Mouse (Mus musculus): ENCODE results near the gene Myo18a.
A peak's percentile ranks its signal among the peaks of the same experiment; 100 is the strongest.
"Not testable (repeated sequence)": the region's sequence is repeated elsewhere in the genome, so short reads cannot be mapped to it uniquely, and the experiment has no call there.

Myo18a gene

GRCm38 (mm10) chr11:77762783-77763672 lies at the start of gene Myo18a:
Gene Myo18a (plus strand): TSS chr11:77763246.
- DNase-seq = peak; percentile 77 to 96

- no peak for DNase-seq
Observed at GRCm38 (mm10) chr11:77713736-77714135, 49.3 kb upstream of the Myo18a start.

- no peak for DNase-seq
Observed at GRCm38 (mm10) chr11:77719055-77719454, 44.0 kb upstream of the Myo18a start.

DNA sequence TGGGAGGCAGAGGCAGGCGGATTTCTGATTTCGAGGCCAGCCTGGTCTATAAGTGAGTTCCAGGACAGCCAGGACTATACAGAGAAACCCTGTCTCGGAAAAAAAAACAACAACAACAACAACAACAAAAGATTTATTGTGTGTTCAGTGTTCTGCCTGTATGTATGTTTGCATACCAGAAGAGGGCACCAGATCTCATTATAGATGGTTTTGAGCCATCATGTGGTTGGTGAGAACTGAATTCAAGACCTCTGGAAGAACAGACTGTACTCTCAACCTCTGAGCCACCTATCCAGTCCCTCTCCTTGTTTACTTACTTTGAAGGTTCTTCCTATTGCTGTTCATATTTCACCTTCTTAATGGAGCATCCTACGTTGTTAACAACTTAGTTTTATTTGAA lies 41.7 kb upstream of the Myo18a start:
- DNase-seq = no peak

DNA sequence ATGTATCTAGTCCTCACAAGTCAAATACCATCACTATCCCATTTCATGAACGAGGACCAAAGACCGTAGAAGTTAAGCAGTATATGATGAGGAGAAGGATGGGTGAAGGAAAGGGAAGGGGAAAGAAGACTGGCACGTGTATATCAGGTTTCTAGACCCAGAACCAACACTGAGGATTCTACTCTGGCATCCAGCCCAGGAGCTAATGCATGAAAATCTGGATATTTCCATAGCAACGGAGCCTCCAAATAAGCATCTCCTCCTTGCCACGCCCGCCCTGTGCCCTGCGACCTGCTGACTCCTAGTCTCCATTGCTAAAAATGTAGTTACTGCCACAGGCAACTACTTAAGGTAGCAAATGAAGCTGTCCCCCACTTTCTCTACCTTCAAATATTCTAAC lies 38.3 kb upstream of the Myo18a start:
- DNase-seq = no peak

DNA sequence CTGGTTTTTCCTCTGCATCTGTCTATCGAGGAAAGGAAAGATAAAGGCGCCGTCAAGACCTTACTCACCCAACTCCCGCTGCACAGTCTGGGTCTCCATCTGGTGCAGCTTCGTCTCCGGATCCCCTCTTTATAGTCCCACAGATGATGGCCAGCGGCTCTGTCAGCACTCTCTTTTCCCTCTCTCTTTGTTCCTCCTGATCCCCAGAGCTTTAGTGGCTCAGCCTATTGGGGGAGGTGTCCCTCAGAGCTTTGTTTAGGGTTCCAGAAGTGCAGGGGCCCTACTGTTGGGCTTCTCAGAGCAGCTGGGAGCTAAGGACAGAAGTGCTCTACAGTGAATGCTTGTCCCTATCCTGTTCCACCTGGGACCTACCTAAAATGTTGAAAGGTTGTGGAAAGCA lies 37.9 kb upstream of the Myo18a start, which contains the start of gene Cryba1:
TSS of gene Cryba1 (minus strand) at position 101 of the 400 bp plus-strand sequence.
- DNase-seq = no peak

GRCm38 (mm10) chr11:77728587-77728986 lies 34.5 kb upstream of the Myo18a start:
- DNase-seq = peak; percentile 7 to 18

DNA sequence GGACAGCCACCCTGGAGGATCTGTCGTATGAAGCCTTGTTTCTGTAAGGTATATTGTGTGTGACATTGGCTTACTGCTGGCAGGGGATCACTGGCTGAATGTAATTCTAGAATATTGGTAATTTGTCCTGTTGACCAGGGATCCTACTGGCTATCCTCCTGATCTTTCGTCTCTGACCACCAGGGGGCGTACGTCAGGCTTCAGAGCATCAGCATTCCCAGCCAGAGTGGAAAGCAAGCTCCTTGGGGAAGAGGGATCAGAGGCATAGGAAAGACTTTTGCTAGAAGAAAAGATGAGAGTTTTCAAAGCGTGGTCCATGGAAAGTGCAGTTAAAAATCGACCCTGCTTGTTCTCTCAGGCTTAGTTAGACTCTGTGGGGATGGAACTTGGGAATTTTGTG lies 25.8 kb upstream of the Myo18a start:
- DNase-seq = peak; percentile 91 to 93

GRCm38 (mm10) chr11:77738555-77738954 lies 24.5 kb upstream of the Myo18a start:
- DNase-seq = no peak

DNA sequence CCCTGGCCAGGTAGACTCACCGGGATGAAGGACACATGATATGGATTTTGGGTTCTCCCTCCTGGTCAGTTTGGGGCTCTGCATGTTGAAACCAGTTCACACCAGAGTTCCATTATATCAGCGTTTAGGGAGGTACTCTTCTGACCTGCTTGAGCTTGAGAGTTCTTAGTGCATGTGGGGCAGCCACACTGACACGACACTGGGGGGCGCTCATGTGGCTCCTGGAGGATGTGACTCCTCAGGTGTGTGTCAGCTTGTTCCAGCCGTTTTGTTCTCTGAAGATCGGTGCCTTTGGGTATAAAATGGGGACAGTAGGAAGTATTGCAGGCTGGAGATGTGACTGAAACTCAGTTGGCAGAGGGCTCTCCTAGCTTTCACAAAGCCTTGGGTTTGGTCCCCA lies 19.1 kb upstream of the Myo18a start:
- peak; percentile 64 to 67 for DNase-seq

GRCm38 (mm10) chr11:77746652-77747051 lies 16.4 kb upstream of the Myo18a start:
- DNase-seq = no peak

GRCm38 (mm10) chr11:77747103-77747502 lies 15.9 kb upstream of the Myo18a start:
- not testable (repeated sequence) for DNase-seq

- no peak for DNase-seq
Observed at GRCm38 (mm10) chr11:77748996-77749395, 14.1 kb upstream of the Myo18a start.

DNA sequence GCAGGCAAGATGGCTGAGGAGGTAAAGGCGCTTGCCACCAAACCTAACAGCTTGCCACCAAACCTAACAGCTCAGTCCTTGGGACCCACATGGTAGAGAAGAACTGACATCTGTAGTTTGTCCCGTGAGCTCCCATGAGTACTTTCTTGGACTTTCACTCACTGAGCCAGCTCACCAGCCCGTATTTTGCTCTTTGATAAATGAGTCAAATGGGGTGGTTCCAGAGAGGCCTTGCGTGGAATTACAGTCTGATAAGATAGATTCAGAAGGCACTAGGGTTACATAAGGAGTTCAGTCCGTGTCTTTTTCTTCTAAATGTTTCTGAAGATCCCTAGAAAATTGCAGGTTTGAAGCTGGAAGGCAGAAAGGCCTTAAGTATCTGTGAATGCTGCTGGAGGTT lies 10.5 kb upstream of the Myo18a start:
- no peak for DNase-seq

DNA sequence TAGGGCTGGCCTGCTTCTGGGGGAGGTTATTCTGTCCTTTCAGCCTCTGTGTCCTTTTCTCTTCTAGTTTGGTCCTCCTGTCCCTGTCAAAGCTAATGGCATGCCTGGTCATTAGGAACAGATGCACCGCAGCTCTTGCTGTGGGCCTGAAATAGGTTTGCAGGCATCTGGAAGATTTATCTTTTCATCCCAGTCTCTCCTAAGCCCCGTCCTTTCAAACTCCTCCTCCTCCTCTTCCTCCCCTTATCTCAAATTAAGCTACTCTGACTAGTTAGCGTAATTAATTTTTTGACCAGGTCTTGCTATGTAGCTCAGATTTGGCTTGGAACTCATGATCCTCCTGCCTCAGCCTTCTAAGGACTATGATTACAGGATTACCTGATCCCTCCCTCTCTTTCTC lies 9.6 kb upstream of the Myo18a start:
- no peak for DNase-seq

DNA sequence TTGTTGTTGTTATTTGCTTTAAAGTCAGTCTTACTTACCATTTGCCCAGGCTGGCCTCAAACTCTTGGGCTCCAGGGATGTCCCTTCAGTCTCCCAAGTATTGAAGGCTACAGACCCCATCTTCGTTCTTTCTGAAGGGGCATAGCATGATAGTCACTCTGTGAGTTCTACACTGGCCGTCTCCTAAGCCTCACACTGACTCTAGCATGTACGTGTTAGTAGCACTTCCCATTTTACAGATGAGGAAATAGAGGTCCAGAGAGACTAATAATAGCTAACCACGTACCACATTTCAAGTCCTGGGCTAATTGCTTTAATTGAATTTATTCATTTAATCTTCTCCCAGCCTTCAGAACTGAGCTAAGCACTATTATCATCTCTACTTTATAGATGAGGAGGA lies 3.0 kb upstream of the Myo18a start:
- DNase-seq = no peak

DNA sequence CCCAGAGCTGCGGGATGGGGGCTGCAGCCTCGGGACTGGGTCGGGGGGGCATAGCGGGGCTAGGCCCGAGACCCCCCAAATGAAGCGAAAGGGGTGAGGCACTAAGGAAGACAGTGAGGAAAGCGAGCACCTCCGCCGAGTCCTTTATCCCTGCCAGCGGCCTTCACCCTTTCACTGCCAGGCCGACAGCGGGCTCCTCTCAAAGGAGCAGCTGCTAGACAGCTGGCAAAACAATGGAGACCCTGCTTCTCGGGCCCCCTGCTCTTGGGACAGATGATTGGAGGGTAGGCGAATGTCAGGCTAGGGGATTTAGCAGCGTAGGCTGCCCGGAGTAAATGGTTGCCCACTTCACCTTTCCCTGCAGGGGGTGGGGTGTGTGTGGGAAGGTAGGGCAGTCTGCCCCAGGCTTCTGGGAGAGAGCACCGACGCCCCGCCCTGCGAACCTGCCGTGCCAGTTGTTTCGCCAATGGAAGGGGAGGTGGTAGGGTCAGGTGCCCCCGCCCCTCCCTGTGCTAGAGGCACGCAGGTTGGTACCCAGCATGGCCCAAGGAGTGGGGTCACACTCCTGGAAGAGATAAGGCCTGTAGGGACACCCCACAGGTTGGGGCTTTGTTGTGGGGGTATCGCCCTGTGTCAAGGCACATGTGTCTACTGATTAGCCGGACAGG lies 761 bp downstream of the Myo18a start:
- DNase-seq = peak; percentile 60 to 64

- peak; percentile 34 to 45 for DNase-seq
Observed at GRCm38 (mm10) chr11:77764694-77765458, 1.8 kb downstream of the Myo18a start.

DNA sequence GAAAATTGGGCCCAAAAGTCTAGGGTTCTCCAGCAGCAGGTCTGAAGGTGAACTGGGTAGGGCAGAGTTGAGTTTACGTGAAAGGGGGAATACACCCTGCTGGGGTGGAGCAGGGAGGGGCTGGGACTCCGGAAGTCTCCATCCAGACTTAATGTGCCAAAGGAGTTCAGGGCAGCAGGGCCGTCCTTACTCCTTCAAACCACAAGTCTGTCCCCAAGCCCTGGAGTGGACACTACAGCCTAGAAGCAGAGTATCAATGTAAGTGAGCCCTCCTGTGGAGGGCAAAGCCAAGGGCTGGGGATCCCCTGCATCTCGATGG lies 2.4 kb downstream of the Myo18a start:
- DNase-seq = no peak

GRCm38 (mm10) chr11:77766351-77767001 lies 3.4 kb downstream of the Myo18a start:
- DNase-seq = peak; percentile 44 to 60

DNA sequence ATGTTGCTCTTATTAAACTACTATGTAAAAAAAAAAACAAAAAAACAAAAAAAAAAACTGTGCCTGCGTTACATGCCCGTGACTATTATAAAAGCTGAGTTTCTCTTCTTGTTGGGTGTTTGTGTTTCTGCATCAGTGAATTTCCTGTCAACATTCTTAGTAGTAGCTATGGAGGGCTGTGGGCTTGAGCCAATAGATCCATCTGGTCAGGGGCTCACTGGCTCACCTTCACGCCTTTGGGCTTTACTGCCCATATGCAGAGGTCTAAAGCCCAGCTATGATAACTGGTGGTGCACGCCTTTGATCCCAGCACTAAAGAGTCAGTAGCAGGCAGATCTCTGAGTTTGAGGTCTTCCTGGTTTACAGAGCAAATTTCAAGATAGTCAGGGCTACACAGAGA lies 6.5 kb downstream of the Myo18a start:
- DNase-seq = no peak

GRCm38 (mm10) chr11:77770346-77770745 lies 7.3 kb downstream of the Myo18a start:
- no peak for DNase-seq
